Mouse (Mus musculus) heart, postnatal 0 days (tissue): ENCODE measurements around the gene Slc44a3.

Experiments used
- CTCF ChIP-seq: IDR thresholded peaks from 2 replicates; pipeline ENCODE4 v1.5.1; 2016; ENCODE audit warnings: antibody characterized with exemption, control low read depth, low read depth
- EP300 ChIP-seq: IDR thresholded peaks from 2 replicates; pipeline ENCODE4 v1.6.1; 2016; ENCODE audit warnings: antibody characterized with exemption, low read depth

GRCm38 (mm10) chr3:121507678-121508077 lies 24.5 kb downstream of the Slc44a3 start:
- TF ChIP-seq CTCF (no peak), EP300 (no peak)
